Mouse (Mus musculus) megakaryocyte progenitor cell, adult 5-6 weeks (primary cell): ENCODE results near the gene Nipbl. TPM values are rescaled to one million over a fixed set of nuclear protein-coding genes. Genes with fewer than 3 reads are reported as not detected.

Source experiments
- ATAC-seq: replicated peaks from 2 replicates; pipeline ENCODE4 v1.8.0; 2016; ENCODE audit warnings: mild to moderate bottlenecking, moderate TSS enrichment, inconsistent platforms; ENCODE audit not compliant: poor library complexity
- total RNA-seq, 2 experiments: library from RNA; stranded (forward) in 1 of 2; stranded (reverse) in 1 of 2; fragments of 157-497, 149-512 nt in 1 of 2; fragments of 200-1000 nt in 1 of 2; gene quantifications; 2 replicates each; pipeline versions ENCODE4 v1.2.3 to v1.2.4; 2015 to 2017

Gene Nipbl
- total RNA-seq, 2 experiments from 2014 or later: 33.6 to 68.8 TPM

- peak; percentile 90 for ATAC-seq
Measured at GRCm38 (mm10) chr15:8420909-8421308, 23.4 kb downstream of the Nipbl start.

- ATAC-seq: no peak
Measured at GRCm38 (mm10) chr15:8416500-8417138, 27.6 kb downstream of the Nipbl start.

GRCm38 (mm10) chr15:8413356-8413755 lies 30.9 kb downstream of the Nipbl start:
- ATAC-seq: no peak

- peak; percentile 38 for ATAC-seq
Measured at GRCm38 (mm10) chr15:8411873-8412272, 32.4 kb downstream of the Nipbl start.

- peak; percentile 79 for ATAC-seq
Measured at GRCm38 (mm10) chr15:8411168-8411837, 33.0 kb downstream of the Nipbl start.

GRCm38 (mm10) chr15:8407082-8407481 lies 37.2 kb downstream of the Nipbl start:
- no peak for ATAC-seq

GRCm38 (mm10) chr15:8406219-8406618 lies 38.0 kb downstream of the Nipbl start:
- no peak for ATAC-seq

GRCm38 (mm10) chr15:8402591-8402990 lies 41.7 kb downstream of the Nipbl start:
- peak; percentile 48; the same call in 1 of the 2 replicates for ATAC-seq

- no peak for ATAC-seq
Measured at GRCm38 (mm10) chr15:8401536-8401935, 42.7 kb downstream of the Nipbl start.

GRCm38 (mm10) chr15:8391764-8392163 lies 52.5 kb downstream of the Nipbl start:
- ATAC-seq: peak; percentile 64

GRCm38 (mm10) chr15:8382213-8382612 lies 62.0 kb downstream of the Nipbl start:
- ATAC-seq: peak; percentile 86

GRCm38 (mm10) chr15:8375657-8376056 lies 68.6 kb downstream of the Nipbl start:
- no peak for ATAC-seq

GRCm38 (mm10) chr15:8374724-8375123 lies 69.5 kb downstream of the Nipbl start:
- ATAC-seq: peak; percentile 72

- no peak for ATAC-seq
Measured at GRCm38 (mm10) chr15:8347104-8347773, 97.0 kb downstream of the Nipbl start.

GRCm38 (mm10) chr15:8340596-8340995 lies 103.7 kb downstream of the Nipbl start:
- peak; percentile 85 for ATAC-seq

- peak; percentile 96 for ATAC-seq
Measured at GRCm38 (mm10) chr15:8331547-8331946, 112.7 kb downstream of the Nipbl start.

- ATAC-seq: peak; percentile 54
Measured at GRCm38 (mm10) chr15:8325629-8326028, 118.6 kb downstream of the Nipbl start.

GRCm38 (mm10) chr15:8324833-8325232 lies 119.4 kb downstream of the Nipbl start:
- peak; percentile 37 for ATAC-seq

- ATAC-seq: no peak
Measured at GRCm38 (mm10) chr15:8324061-8324460, 120.2 kb downstream of the Nipbl start.

GRCm38 (mm10) chr15:8321491-8321890 lies 122.8 kb downstream of the Nipbl start:
- ATAC-seq: no peak

GRCm38 (mm10) chr15:8319191-8319590 lies 125.1 kb downstream of the Nipbl start:
- ATAC-seq: no peak

GRCm38 (mm10) chr15:8317381-8317780 lies 126.9 kb downstream of the Nipbl start:
- no peak for ATAC-seq
